Mouse (Mus musculus) yolk sac, embryonic 10.5 days (tissue): ENCODE results near the gene Fgfr2.

ENCODE experiments used
- DNase-seq: peaks from one replicate; pipeline ENCODE4 v3.0.0-alpha.2; 2017; ENCODE audit warnings: low spot score

The Fgfr2 gene

GRCm38 (mm10) chr7:132933331-132933730 lies 189.8 kb downstream of the Fgfr2 start:
- DNase-seq: no peak

- no peak for DNase-seq
These were observed 191.4 kb downstream of the Fgfr2 start for GRCm38 (mm10) chr7:132931560-132932351.

- DNase-seq: peak; percentile 97
These were observed 192.1 kb downstream of the Fgfr2 start, which contains the start of gene Zranb1 for GRCm38 (mm10) chr7:132930850-132931559. TSS of gene Zranb1 (plus strand) at chr7:132931142.

GRCm38 (mm10) chr7:132930055-132930454 lies 193.1 kb downstream of the Fgfr2 start:
- no peak for DNase-seq

GRCm38 (mm10) chr7:132927201-132927600 lies 195.9 kb downstream of the Fgfr2 start:
- no peak for DNase-seq

- peak; percentile 7 for DNase-seq
These were observed 197.9 kb downstream of the Fgfr2 start for GRCm38 (mm10) chr7:132925227-132925626.

GRCm38 (mm10) chr7:132921971-132922370 lies 201.2 kb downstream of the Fgfr2 start:
- no peak for DNase-seq

- no peak for DNase-seq
These were observed 219.4 kb downstream of the Fgfr2 start for GRCm38 (mm10) chr7:132903796-132904195.

GRCm38 (mm10) chr7:132900826-132901531 lies 222.2 kb downstream of the Fgfr2 start:
- DNase-seq: no peak

GRCm38 (mm10) chr7:132898234-132898633 lies 224.9 kb downstream of the Fgfr2 start:
- DNase-seq: no peak

- no peak for DNase-seq
These were observed 225.9 kb downstream of the Fgfr2 start for GRCm38 (mm10) chr7:132897258-132897657.

- DNase-seq: no peak
These were observed 226.8 kb downstream of the Fgfr2 start for GRCm38 (mm10) chr7:132896206-132896815.

GRCm38 (mm10) chr7:132894841-132895555 lies 228.2 kb downstream of the Fgfr2 start:
- no peak for DNase-seq

- no peak for DNase-seq
These were observed 229.8 kb downstream of the Fgfr2 start for GRCm38 (mm10) chr7:132893336-132893735.

GRCm38 (mm10) chr7:132892806-132893205 lies 230.3 kb downstream of the Fgfr2 start:
- DNase-seq: no peak

- no peak for DNase-seq
These were observed 230.9 kb downstream of the Fgfr2 start for GRCm38 (mm10) chr7:132892311-132892661.

GRCm38 (mm10) chr7:132891561-132892310 lies 231.4 kb downstream of the Fgfr2 start:
- DNase-seq: no peak

GRCm38 (mm10) chr7:132890201-132890600 lies 232.9 kb downstream of the Fgfr2 start:
- DNase-seq: no peak

GRCm38 (mm10) chr7:132889691-132890090 lies 233.5 kb downstream of the Fgfr2 start:
- no peak for DNase-seq

- DNase-seq: no peak
These were observed 234.5 kb downstream of the Fgfr2 start for GRCm38 (mm10) chr7:132888518-132889249.
